Mouse (Mus musculus): ENCODE data around the gene Smad1. TPM values are rescaled to one million over a fixed set of nuclear protein-coding genes. Genes with fewer than 3 reads are reported as not detected.
A peak's percentile ranks its signal among the peaks of the same experiment; 100 is the strongest.

Smad1 gene
- polyA plus RNA-seq, 1 experiment, result 23.8 TPM

GRCm38 (mm10) chr8:79297763-79298162, 101.6 kb downstream of the Smad1 start:
- TF ChIP-seq CTCF (IDR thresholded peaks at IDR 0.05; ENCODE audit: low read depth, low read length), result peak; percentile 73
- no peak for TF ChIP-seq EP300 (IDR thresholded peaks at IDR 0.05; ENCODE audit: insufficient read depth, low read depth, low read length)
- H3K4me1 ChIP-seq (ENCODE audit: control insufficient read depth, insufficient read depth, low read length), result no peaks in the 10 kb centered on the region
- no peaks in the 10 kb centered on the region for H3K27me3 ChIP-seq (ENCODE audit: control insufficient read depth, insufficient read depth, low read length, poor library complexity, severe bottlenecking)
- H3K36me3 ChIP-seq (ENCODE audit: control insufficient read depth, insufficient read depth, low read length, poor library complexity, severe bottlenecking), result no peaks in the 10 kb centered on the region
- no peak overlapping the region for H3K27ac ChIP-seq (ENCODE audit: insufficient read depth, low read length)
- H3K9me3 ChIP-seq (replicated peaks; ENCODE audit: control insufficient read depth, insufficient read depth, low read length, poor library complexity, severe bottlenecking), result no peaks in the 10 kb centered on the region
- no peak overlapping the region for H3K4me3 ChIP-seq (ENCODE audit: low read depth, low read length)
- no peak overlapping the region for H3K9ac ChIP-seq (ENCODE audit: low read depth, poor library complexity, severe bottlenecking)

- H3K36me3 ChIP-seq (ENCODE audit: control insufficient read depth, insufficient read depth, low read length, poor library complexity, severe bottlenecking), result no peaks in the 10 kb centered on the region
- H3K4me1 ChIP-seq (ENCODE audit: control insufficient read depth, insufficient read depth, low read length), result no peaks in the 10 kb centered on the region
- peak overlapping the region; percentile 75 for H3K27ac ChIP-seq (ENCODE audit: insufficient read depth, low read length)
- H3K4me3 ChIP-seq (ENCODE audit: low read depth, low read length), result peak overlapping the region; percentile 93
- H3K9me3 ChIP-seq (replicated peaks; ENCODE audit: control insufficient read depth, insufficient read depth, low read length, poor library complexity, severe bottlenecking), result no peaks in the 10 kb centered on the region
- H3K27me3 ChIP-seq (ENCODE audit: control insufficient read depth, insufficient read depth, low read length, poor library complexity, severe bottlenecking), result no peaks in the 10 kb centered on the region
- H3K9ac ChIP-seq (ENCODE audit: low read depth, poor library complexity, severe bottlenecking), result peak overlapping the region; percentile 89
- TF ChIP-seq CTCF (IDR thresholded peaks at IDR 0.05; ENCODE audit: low read depth, low read length) (no peak), POLR2A (IDR thresholded peaks at IDR 0.05; ENCODE audit: insufficient read depth, low read length) (no peak), EP300 (IDR thresholded peaks at IDR 0.05; ENCODE audit: insufficient read depth, low read depth, low read length) (no peak)
Measured at GRCm38 (mm10) chr8:79295276-79296105, 103.8 kb downstream of the Smad1 start.

- peak; percentile 53 for TF ChIP-seq POLR2A (IDR thresholded peaks at IDR 0.05; ENCODE audit: insufficient read depth, low read length)
- peak; percentile 37 for TF ChIP-seq CTCF (IDR thresholded peaks at IDR 0.05; ENCODE audit: low read depth, low read length)
- TF ChIP-seq EP300 (IDR thresholded peaks at IDR 0.05; ENCODE audit: insufficient read depth, low read depth, low read length), result peak; percentile 31; the same call in 1 of the 2 replicates
- no peaks in the 10 kb centered on the region for H3K36me3 ChIP-seq (ENCODE audit: control insufficient read depth, insufficient read depth, low read length, poor library complexity, severe bottlenecking)
- H3K9ac ChIP-seq (ENCODE audit: low read depth, poor library complexity, severe bottlenecking), result peak within 1 kb of the TSS; percentile 89
- H3K4me1 ChIP-seq (ENCODE audit: control insufficient read depth, insufficient read depth, low read length), result no peaks in the 10 kb centered on the region
- H3K4me3 ChIP-seq (ENCODE audit: low read depth, low read length), result peak within 1 kb of the TSS; percentile 93
- peak within 1 kb of the TSS; percentile 75 for H3K27ac ChIP-seq (ENCODE audit: insufficient read depth, low read length)
- H3K27me3 ChIP-seq (ENCODE audit: control insufficient read depth, insufficient read depth, low read length, poor library complexity, severe bottlenecking), result no peaks in the 10 kb centered on the region
- no peaks in the 10 kb centered on the region for H3K9me3 ChIP-seq (replicated peaks; ENCODE audit: control insufficient read depth, insufficient read depth, low read length, poor library complexity, severe bottlenecking)
Measured at GRCm38 (mm10) chr8:79294610-79295275, 104.6 kb downstream of the Smad1 start, which contains the start of gene Mmaa. Mmaa (minus strand) TSS chr8:79294937.

GRCm38 (mm10) chr8:79293841-79294240, 105.5 kb downstream of the Smad1 start:
- no peaks in the 10 kb centered on the region for H3K9me3 ChIP-seq (replicated peaks; ENCODE audit: control insufficient read depth, insufficient read depth, low read length, poor library complexity, severe bottlenecking)
- TF ChIP-seq EP300 (IDR thresholded peaks at IDR 0.05; ENCODE audit: insufficient read depth, low read depth, low read length) (no peak), CTCF (IDR thresholded peaks at IDR 0.05; ENCODE audit: low read depth, low read length) (no peak), POLR2A (IDR thresholded peaks at IDR 0.05; ENCODE audit: insufficient read depth, low read length) (no peak)
- H3K27ac ChIP-seq (ENCODE audit: insufficient read depth, low read length), result no peak overlapping the region
- no peaks in the 10 kb centered on the region for H3K36me3 ChIP-seq (ENCODE audit: control insufficient read depth, insufficient read depth, low read length, poor library complexity, severe bottlenecking)
- no peak overlapping the region for H3K4me3 ChIP-seq (ENCODE audit: low read depth, low read length)
- no peaks in the 10 kb centered on the region for H3K27me3 ChIP-seq (ENCODE audit: control insufficient read depth, insufficient read depth, low read length, poor library complexity, severe bottlenecking)
- H3K4me1 ChIP-seq (ENCODE audit: control insufficient read depth, insufficient read depth, low read length), result no peaks in the 10 kb centered on the region
- H3K9ac ChIP-seq (ENCODE audit: low read depth, poor library complexity, severe bottlenecking), result peak overlapping the region; percentile 75; the same call in 1 of the 2 replicates

GRCm38 (mm10) chr8:79292712-79293264, 106.5 kb downstream of the Smad1 start:
- Histone ChIP-seq H3K9me3 (replicated peaks; ENCODE audit: control insufficient read depth, insufficient read depth, low read length, poor library complexity, severe bottlenecking) (no peaks in the 10 kb centered on the region), H3K36me3 (ENCODE audit: control insufficient read depth, insufficient read depth, low read length, poor library complexity, severe bottlenecking) (no peaks in the 10 kb centered on the region), H3K9ac (ENCODE audit: low read depth, poor library complexity, severe bottlenecking) (no peak overlapping the region), H3K27me3 (ENCODE audit: control insufficient read depth, insufficient read depth, low read length, poor library complexity, severe bottlenecking) (no peaks in the 10 kb centered on the region), H3K4me3 (ENCODE audit: low read depth, low read length) (no peak overlapping the region), H3K27ac (ENCODE audit: insufficient read depth, low read length) (no peak overlapping the region), H3K4me1 (ENCODE audit: control insufficient read depth, insufficient read depth, low read length) (no peaks in the 10 kb centered on the region)
- TF ChIP-seq CTCF (IDR thresholded peaks at IDR 0.05; ENCODE audit: low read depth, low read length) (no peak), POLR2A (IDR thresholded peaks at IDR 0.05; ENCODE audit: insufficient read depth, low read length) (no peak), EP300 (IDR thresholded peaks at IDR 0.05; ENCODE audit: insufficient read depth, low read depth, low read length) (no peak)
